Mouse (Mus musculus) bone marrow, adult 2 months (tissue): ENCODE measurements around the gene Rxfp2.

Source experiments
- CTCF ChIP-seq: fragments of 200-500 bp; IDR thresholded peaks from 2 replicates; pipeline ENCODE4 v1.5.1; 2011; ENCODE audit warnings: low read length, control low read depth; ENCODE audit not compliant: control insufficient read depth, insufficient read depth
- POLR2A ChIP-seq: fragments of 200-500 bp; IDR thresholded peaks from 2 replicates; pipeline ENCODE4 v1.6.1; 2011; ENCODE audit warnings: low read depth, mild to moderate bottlenecking, control low read depth, low read length, borderline replicate concordance; ENCODE audit not compliant: control insufficient read depth

DNA sequence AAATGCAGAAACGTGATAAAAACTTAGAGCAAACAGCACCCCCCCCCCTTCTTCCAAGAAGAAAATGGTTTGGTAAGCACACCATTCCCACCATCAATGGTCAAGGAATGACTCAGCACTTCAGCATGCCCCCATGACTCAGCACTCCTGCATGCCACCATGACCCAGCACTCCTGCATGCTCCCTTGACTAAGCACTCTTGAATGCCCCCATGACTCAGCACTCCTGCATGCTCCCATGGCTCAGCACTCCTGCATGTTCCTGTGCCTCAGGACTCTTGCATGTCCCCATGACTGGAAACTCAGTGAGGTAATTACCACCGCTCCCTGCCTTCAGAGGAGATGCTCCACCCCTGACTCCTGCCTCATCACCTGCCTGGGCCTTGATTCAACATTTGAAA, 41.4 kb upstream of the Rxfp2 start:
- TF ChIP-seq POLR2A (no peak), CTCF (no peak)
